Mouse (Mus musculus) C2C12 (cell line): ENCODE measurements at regions not wholly inside any gene's neighbourhood (a gene's known extent, or its start where the extent isn't known, plus 50 kb on each side); places are given as distances from the start of the nearest gene placed in this dataset.

ENCODE experiments used
- CEBPB ChIP-seq: IDR thresholded peaks from one replicate; pipeline ENCODE4 v1.6.1; 2011; ENCODE audit warnings: low read depth, mild to moderate bottlenecking, control low read depth, moderate library complexity
- CTCF ChIP-seq: IDR thresholded peaks from one replicate; pipeline ENCODE4 v1.5.1; 2011; ENCODE audit not compliant: control insufficient read depth, insufficient read depth, insufficient read length
- MAX ChIP-seq: IDR thresholded peaks from one replicate; pipeline ENCODE4 v1.6.1; 2011; ENCODE audit warnings: mild to moderate bottlenecking, control low read depth
- MYOD1 ChIP-seq: IDR thresholded peaks from one replicate; pipeline ENCODE4 v1.6.1; 2011; ENCODE audit warnings: low read depth; ENCODE audit not compliant: control insufficient read depth, insufficient read length

DNA sequence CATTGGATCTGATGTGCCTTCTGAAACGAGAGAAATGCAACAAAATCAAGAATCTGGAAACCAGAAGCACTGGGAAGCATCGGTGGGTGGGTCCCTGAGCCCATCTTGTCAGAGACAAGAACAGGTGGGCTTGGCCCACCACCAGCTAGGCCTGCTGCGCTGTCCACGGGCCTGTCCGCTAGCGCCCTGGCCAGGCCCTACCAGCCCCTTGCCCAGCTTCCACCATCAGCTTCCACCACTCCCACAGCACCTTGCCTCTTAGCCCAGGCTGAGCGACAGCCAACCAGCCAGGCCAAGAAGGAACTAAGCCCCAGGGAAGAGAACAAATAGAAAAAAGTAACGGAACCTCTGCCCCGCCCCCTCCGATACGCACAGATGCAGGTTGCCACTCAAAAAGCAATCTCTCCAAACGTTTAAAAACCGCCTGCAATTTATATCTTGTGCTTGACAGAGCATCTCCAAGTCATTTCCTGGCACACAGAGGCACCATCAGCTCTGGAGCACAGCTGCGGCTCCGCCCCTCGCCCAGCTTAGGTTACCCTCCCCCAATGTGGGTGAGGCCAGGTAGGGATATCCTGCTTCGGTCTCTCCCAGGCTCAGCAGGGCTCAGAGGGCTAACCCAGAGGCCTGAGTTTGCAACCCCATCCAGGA is 95.1 kb upstream of the Csf3r start:
- TF ChIP-seq CTCF (no peak), CEBPB (no peak), MAX (no peak), MYOD1 (no peak)
